Mouse (Mus musculus) brain, adult 2 months (tissue): ENCODE data around the gene Cand1.

ENCODE experiments used
- DNase-seq: peaks from one replicate; pipeline ENCODE4 v3.0.0; 2011; ENCODE audit warnings: low read depth, low spot score

Cand1 gene

GRCm38 (mm10) chr10:119211251-119211650 lies 28.6 kb downstream of the Cand1 start:
- DNase-seq = no peak

DNA sequence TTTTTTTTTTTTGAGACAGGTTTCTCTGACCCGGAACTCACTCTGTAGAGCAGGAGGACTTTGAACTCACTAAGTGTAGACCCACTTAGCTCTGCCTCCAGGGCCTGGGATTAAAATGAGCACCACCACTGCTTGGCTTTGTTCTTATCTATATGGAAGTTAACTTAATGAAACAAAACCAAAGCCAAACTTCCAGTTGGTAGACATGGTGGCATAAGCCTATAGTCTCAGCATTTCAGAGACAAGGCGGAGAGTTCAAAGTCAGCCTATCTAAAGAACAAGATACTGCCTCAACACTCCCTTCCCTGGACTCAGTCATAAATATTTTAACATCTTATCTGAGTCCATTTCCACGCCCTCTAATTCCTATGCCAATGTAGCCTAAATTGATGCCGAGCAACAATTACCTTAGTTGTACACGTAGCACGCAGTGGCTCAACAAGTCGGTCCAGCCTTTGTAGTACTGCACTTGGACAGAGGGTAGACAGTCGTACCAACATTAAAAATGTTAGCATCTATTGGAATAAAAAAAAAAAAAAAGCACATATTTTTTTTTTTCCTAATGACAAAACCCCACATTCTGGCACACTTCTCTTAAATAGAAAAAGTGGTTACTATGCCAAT lies 33.4 kb downstream of the Cand1 start:
- no peak for DNase-seq

DNA sequence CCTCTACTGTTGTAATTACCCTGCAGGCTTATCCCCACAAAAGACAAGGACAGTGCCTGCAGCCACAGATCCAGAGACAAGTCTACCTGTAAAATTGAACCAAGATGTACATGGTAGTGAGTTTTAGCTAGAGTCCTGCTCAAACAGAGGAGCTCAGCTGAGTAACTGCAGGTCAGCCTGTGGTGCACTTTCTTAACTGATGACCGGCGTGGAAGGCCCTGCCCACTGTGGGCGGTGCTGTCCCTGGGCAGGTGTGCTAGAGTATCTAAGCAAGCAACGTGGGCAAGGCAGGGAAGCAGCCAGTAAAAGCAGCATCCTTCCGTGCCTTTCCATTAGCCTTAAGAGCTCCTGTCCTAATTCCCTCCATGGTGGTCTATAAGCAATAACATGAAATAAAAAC lies 34.6 kb downstream of the Cand1 start:
- DNase-seq = no peak

DNA sequence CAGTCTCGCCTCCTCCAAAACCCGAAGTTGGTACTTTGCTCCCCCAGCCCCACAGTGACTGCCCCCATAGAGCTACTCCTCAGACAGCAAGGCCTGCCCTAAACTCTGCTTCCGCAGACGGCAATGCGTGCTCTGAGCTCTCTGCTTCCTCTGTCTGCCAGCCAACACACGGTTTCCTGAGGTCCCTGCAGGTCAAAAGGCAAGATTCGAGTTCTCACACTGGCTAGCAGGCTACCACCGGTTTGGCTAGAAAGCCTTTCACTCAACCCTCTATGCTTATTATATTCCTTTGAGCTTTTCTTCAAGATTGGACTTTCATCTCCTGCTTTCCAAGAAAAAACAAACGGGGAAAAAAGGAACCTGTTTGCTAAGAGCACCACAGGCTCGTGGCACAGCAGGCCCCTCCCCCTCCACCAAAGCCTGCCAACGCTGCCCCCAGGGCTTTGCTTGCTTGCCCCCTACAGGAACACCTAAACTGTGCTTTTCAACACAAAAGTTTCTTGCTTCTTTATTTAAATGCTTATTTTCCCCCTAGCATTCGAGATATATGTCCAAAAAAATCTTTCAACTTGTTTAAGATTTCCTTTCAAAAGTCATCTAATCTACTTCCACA lies 35.4 kb downstream of the Cand1 start:
- DNase-seq = no peak

DNA sequence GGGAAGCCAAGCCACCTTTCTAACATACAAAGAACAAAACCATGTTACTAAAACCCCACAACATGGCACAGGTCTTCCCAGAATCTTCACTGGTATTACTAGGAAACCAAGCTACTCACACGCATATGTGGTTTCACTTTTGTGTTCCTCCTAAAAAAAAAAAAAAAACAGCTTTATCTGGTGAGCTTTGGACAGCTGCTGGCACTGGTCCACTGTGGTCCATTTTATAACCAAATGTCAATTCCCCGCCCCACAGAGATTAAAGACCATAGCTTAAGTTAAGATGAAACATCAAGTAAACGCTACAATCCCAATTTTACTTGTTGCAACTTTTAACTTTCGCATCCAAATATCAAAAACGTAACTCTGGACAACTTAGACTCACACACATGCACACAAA lies 40.0 kb downstream of the Cand1 start:
- no peak for DNase-seq

GRCm38 (mm10) chr10:119198186-119198880 lies 41.5 kb downstream of the Cand1 start:
- peak; percentile 56 for DNase-seq

DNA sequence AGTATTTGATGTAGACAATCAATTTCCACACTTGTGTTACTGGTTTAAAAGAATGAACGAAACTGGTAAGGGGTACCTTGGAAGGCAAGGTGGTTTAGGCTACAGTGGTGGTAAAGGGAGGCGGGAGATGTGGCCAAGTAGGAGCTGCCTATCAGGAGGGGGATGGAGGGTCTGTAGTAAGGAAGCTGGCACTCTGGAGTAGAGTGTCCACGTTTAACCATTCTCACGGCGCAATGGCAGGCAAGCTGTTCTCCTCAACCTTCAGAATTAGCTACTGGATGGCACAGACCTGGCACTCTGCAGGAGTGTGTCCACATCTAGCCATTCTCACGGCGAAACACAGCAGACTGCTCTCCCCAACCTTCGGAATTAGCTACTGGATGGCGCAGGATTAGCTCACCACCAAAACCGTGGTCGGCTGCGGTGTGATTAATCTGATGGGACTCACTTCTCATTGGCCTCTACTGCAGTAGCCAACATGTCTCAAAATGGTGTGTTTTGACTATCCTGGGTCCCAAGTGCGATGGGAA lies 42.2 kb downstream of the Cand1 start:
- no peak for DNase-seq

DNA sequence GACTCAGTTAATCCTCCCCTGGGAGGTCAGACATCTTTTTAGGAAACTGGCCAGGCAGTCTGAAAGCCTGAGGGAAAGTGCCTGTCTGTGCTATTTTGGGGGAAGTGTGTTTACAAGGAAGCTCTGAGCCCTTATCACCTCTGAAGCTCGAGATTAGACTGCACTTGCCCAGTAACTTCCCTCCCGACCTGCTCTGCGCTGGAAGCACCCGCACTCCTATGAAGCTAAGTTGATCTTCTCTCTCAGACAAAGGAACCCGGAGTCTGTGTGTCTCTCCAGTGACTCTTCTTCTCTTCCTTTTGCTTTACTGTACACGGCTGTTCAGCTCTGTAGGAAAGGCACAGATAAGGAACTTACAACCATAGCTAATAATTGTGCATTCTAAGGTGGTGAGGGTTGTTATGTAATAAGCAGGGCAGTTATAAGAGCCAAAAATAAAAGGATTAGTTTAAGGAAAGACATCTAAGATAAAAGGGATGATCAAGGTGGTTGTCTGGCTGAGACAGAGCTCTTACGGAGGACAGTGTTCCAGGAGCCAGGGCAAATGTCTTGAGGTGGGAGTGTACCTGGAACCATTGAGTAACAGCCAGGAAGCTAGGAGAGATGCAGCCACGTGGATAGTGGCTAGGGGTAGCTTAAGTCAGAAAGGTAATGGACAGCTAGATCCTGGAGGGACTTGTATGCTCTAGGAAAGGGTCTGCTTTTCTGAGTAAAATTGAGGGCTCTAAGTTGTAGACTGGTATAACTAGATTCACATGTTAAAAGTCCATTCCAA lies 47.1 kb downstream of the Cand1 start:
- DNase-seq = peak; percentile 16

DNA sequence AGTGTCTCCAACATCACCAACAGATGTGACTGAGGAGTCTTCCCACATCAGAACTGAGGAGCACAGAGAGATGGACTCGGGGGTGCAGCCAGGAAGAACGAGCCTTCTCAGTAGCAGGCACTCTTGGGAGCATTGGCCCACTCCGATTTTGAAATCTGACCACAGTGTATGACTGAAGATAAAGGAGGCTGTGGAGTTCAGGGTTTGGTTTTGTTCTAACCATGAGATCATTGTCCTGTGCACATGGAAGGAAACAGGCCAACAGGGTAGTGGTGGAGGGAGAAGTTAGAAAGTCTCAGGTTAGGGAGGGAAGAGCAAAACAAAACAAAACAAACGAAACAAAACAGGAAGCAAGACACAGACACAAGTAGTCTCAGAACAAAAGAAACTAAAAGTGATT lies 52.1 kb downstream of the Cand1 start:
- no peak for DNase-seq

DNA sequence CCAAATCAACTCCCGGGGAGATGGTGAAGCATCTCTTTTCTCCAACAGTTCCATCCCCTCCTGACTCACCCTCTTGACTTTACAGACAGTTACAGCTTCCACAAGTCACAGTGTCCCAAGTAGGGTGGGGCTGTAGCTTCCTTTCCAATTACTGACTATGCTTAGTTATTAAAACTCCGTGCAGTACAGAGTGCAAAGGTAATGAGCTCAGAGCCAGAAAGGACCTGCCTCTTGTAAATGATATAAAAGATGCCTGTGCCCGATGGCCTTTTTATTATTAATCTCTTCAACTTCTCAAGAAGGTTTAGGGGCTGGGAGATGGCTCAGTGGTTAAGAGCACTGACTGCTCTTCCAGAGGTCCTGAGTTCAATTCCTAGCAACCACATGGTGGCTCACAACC lies 70.2 kb downstream of the Cand1 start:
- no peak for DNase-seq

GRCm38 (mm10) chr10:119169237-119169636 lies 70.6 kb downstream of the Cand1 start:
- peak; percentile 31 for DNase-seq

GRCm38 (mm10) chr10:119168791-119169190 lies 71.1 kb downstream of the Cand1 start:
- DNase-seq = peak; percentile 32

- no peak for DNase-seq
These were observed 72.0 kb downstream of the Cand1 start for GRCm38 (mm10) chr10:119167858-119168257.

DNA sequence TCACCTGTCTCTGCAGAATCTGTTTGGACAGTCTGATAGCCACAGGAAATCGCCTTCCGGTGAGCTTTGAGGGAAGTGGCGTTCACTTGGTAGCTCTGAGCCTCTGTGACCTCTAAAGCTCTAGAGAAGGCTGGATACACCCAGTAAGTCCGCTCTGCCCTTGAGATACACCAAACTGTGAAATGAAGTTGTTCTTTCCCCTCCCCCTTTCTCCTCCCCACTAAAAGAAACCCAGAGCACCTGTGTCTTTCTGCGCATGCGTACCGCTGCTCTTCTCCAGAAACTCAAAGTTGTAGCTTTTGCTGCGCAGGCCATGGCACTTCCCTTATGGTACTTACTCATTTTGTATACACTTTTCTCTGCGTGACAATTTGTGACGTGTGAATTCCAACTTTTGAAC lies 74.8 kb downstream of the Cand1 start:
- no peak for DNase-seq

DNA sequence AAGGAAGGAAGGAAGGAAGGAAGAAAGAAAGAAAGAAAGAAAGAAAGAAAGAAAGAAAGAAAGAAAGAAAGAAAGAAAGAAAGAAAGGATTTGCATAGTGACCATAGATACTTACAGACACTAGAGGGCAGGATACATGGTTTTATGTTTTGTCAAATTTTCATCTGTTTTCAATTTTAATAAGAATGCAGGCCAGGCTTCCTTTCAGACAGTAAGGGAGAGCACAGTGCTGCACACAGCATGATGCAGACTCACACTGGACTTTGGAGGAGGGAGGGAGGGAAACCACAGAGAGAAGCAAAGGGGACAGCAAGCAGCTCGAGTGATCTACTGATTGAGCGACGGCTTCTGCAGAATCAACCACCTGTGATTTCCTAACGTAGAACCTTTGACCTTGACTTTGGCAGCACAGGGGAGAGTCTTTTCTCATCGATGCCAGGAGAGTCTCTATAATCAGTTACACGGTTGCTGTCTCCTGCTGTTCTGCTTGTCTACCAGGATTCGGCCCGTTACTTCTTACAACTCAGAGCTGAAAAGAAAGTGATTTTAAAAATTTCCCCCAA lies 78.0 kb downstream of the Cand1 start:
- DNase-seq = no peak

DNA sequence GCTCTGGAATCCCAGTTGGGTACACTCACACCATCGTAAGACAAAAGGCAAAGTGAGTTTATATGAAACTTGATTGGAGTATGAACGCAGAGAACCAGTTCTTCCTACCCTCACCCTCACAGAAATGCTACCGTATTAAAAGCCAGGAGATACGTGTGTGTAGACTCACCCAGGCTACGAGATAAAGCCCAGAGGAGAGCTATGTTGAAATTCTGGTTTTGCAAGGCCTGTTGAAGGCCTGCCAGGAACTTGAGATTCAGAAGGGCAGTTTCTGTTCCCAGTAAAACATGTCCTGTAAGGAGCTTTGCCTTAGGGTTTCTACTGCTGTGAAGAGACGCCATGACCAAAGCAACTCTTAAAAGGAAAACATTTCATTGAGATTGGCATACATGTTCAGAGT lies 79.7 kb downstream of the Cand1 start:
- no peak for DNase-seq

GRCm38 (mm10) chr10:119149261-119149660 lies 90.6 kb downstream of the Cand1 start:
- no peak for DNase-seq
